Mouse (Mus musculus) hindbrain, embryonic 12.5 days (tissue): ENCODE measurements around the gene Hist1h4a. TPM values are rescaled to one million over a fixed set of nuclear protein-coding genes. Genes with fewer than 3 reads are reported as not detected.
"Not testable (repeated sequence)": the region's sequence is repeated elsewhere in the genome, so short reads cannot be mapped to it uniquely, and the experiment has no call there.

Experiments used
- ATAC-seq: fragments of 200-750 bp; cut with Nextera tagmentation; 2 replicates; pipeline ENCODE4 v1.8.0; 2017; ENCODE audit warnings: moderate TSS enrichment; ENCODE audit not compliant: low FRiP score
- H3K27ac ChIP-seq: fragments of 300-500 bp; sonication (generic); 2 replicates; pipeline ENCODE4 v1.5.1; 2016; ENCODE audit warnings: mild to moderate bottlenecking
- H3K27me3 ChIP-seq: fragments of 300-500 bp; sonication (generic); 2 replicates; pipeline ENCODE4 v1.6.1; 2016; ENCODE audit warnings: mild to moderate bottlenecking
- H3K36me3 ChIP-seq: fragments of 300-500 bp; sonication (generic); 2 replicates; pipeline ENCODE4 v1.6.1; 2016; ENCODE audit warnings: mild to moderate bottlenecking
- H3K4me1 ChIP-seq: fragments of 300-500 bp; sonication (generic); 2 replicates; pipeline ENCODE4 v1.6.1; 2016
- H3K4me2 ChIP-seq: fragments of 300-500 bp; sonication (generic); replicated peaks from 2 replicates; pipeline ENCODE4 v1.6.1; 2016; ENCODE audit warnings: mild to moderate bottlenecking
- H3K4me3 ChIP-seq: fragments of 300-500 bp; sonication (generic); 2 replicates; pipeline ENCODE4 v1.5.1; 2016; ENCODE audit warnings: mild to moderate bottlenecking
- H3K9ac ChIP-seq: fragments of 300-500 bp; sonication (generic); 2 replicates; pipeline ENCODE4 v1.6.1; 2016; ENCODE audit warnings: mild to moderate bottlenecking, moderate library complexity
- H3K9me3 ChIP-seq: fragments of 300-500 bp; sonication (generic); replicated peaks from 2 replicates; pipeline ENCODE4 v1.6.1; 2016; ENCODE audit warnings: mild to moderate bottlenecking
- WGBS: fragments of 180-500 bp; shearing (Covaris S2); methylation state at CpG from one replicate; pipeline ENCODE4 v1.1.7; 2016; 5-methylcytosine and 5-hydroxymethylcytosine counted together
- polyA plus RNA-seq: library from polyadenylated mRNA; unstranded; fragments of >200 nt; fragmentation: Nextera tagmentation; extraction: Ambion mirVana; gene quantifications from 2 replicates; pipeline ENCODE4 v1.2.1, GENCODE M21; 2016

Hist1h4a gene
- polyA plus RNA-seq, 1 experiment from 2014 or later, result 0.72 TPM

GRCm38 (mm10) chr13:23764324-23765171 lies 3.5 kb upstream of the Hist1h4a start:
- Histone ChIP-seq H3K4me2 (peak overlapping the region; percentile 88), H3K4me1 (peaks cover 23% of the 10 kb centered on the region), H3K4me3 (peak overlapping the region; percentile 54), H3K27ac (peak overlapping the region; percentile 89; the same call in 1 of the 2 replicates), H3K27me3 (no peaks in the 10 kb centered on the region), H3K9ac (peak overlapping the region; percentile 67), H3K9me3 (no peaks in the 10 kb centered on the region), H3K36me3 (no peaks in the 10 kb centered on the region)
- WGBS, result 30% methylated on average over 12 of the region's 12 CpGs
- ATAC-seq, result no peak

GRCm38 (mm10) chr13:23763586-23764323 lies 2.7 kb upstream of the Hist1h4a start, which contains the start of gene Hist1h1a:
Gene Hist1h1a, plus strand, starts transcription at chr13:23763666.
- Histone ChIP-seq H3K27me3 (no peaks in the 10 kb centered on the region), H3K4me3 (peak within 1 kb of the TSS; percentile 54), H3K9ac (peak within 1 kb of the TSS; percentile 67), H3K27ac (peak within 1 kb of the TSS; percentile 89), H3K9me3 (no peaks in the 10 kb centered on the region), H3K4me2 (peak within 1 kb of the TSS; percentile 88), H3K4me1 (peaks cover 23% of the 10 kb centered on the region), H3K36me3 (no peaks in the 10 kb centered on the region)
- peak; percentile 57 for ATAC-seq
- WGBS, result 5% methylated on average over 34 of the region's 34 CpGs

GRCm38 (mm10) chr13:23763242-23763585 lies 2.2 kb upstream of the Hist1h4a start:
- Histone ChIP-seq H3K4me3 (peak overlapping the region; percentile 54), H3K9me3 (no peaks in the 10 kb centered on the region), H3K27me3 (no peaks in the 10 kb centered on the region), H3K9ac (peak overlapping the region; percentile 67; the same call in 1 of the 2 replicates), H3K4me1 (peaks cover 23% of the 10 kb centered on the region), H3K27ac (peak overlapping the region; percentile 89), H3K36me3 (no peaks in the 10 kb centered on the region), H3K4me2 (peak overlapping the region; percentile 88)
- 1% methylated on average over 10 of the region's 10 CpGs for WGBS
- no peak for ATAC-seq

- peak within 1 kb of the TSS; percentile 54 for H3K4me3 ChIP-seq
- WGBS, result under 1% methylated on average over 27 of the region's 52 CpGs
- H3K27me3 ChIP-seq, H3K9me3 ChIP-seq, H3K36me3 ChIP-seq: not testable (repeated sequence)
- H3K4me2 ChIP-seq, result peak within 1 kb of the TSS; percentile 88
- H3K4me1 ChIP-seq, result peaks cover 26% of the 10 kb centered on the region
- ATAC-seq, result peak; percentile 62
- peak within 1 kb of the TSS; percentile 67 for H3K9ac ChIP-seq
- peak within 1 kb of the TSS; percentile 89 for H3K27ac ChIP-seq
These were observed 1.1 kb upstream of the Hist1h4a start, which contains the start of gene Hist1h3a for GRCm38 (mm10) chr13:23761871-23762821. Gene Hist1h3a, minus strand, starts transcription at chr13:23762386.

- Histone ChIP-seq H3K4me2 (peak overlapping the region; percentile 88), H3K36me3 (no peaks in the 10 kb centered on the region), H3K9me3 (no peaks in the 10 kb centered on the region), H3K9ac (peak overlapping the region; percentile 57), H3K4me1 (peaks cover 28% of the 10 kb centered on the region), H3K27ac (peak overlapping the region; percentile 89), H3K4me3 (peak overlapping the region; percentile 40), H3K27me3 (no peaks in the 10 kb centered on the region)
- ATAC-seq, result peak; percentile 21
- 1% methylated on average over 23 of the region's 27 CpGs for WGBS
These were observed 624 bp downstream of the Hist1h4a start for GRCm38 (mm10) chr13:23760240-23760971.

GRCm38 (mm10) chr13:23759916-23760239 lies 1.2 kb downstream of the Hist1h4a start:
- Histone ChIP-seq H3K9me3 (no peaks in the 10 kb centered on the region), H3K9ac (0 out of 2 replicates have a peak overlapping the region, but pooled peaks have one; percentile 57), H3K4me3 (no peak overlapping the region), H3K4me2 (peak overlapping the region; percentile 88), H3K4me1 (peaks cover 28% of the 10 kb centered on the region), H3K27ac (0 out of 2 replicates have a peak overlapping the region, but pooled peaks have one; percentile 89), H3K27me3 (no peaks in the 10 kb centered on the region), H3K36me3 (no peaks in the 10 kb centered on the region)
- 69% methylated on average over 1 of the region's 1 CpGs for WGBS
- no peak for ATAC-seq

- ATAC-seq, result no peak
- H3K4me1 ChIP-seq, result peaks cover 25% of the 10 kb centered on the region
- no peak overlapping the region for H3K4me2 ChIP-seq
- H3K27me3 ChIP-seq, result no peaks in the 10 kb centered on the region
- H3K4me3 ChIP-seq, result no peak overlapping the region
- no peaks in the 10 kb centered on the region for H3K9me3 ChIP-seq
- no peak overlapping the region for H3K27ac ChIP-seq
- WGBS, result 60% methylated on average over 3 of the region's 3 CpGs
- H3K9ac ChIP-seq, result no peak overlapping the region
- no peaks in the 10 kb centered on the region for H3K36me3 ChIP-seq
These were observed 1.7 kb downstream of the Hist1h4a start for GRCm38 (mm10) chr13:23759251-23759771.

GRCm38 (mm10) chr13:23757921-23758320 lies 3.1 kb downstream of the Hist1h4a start:
- Histone ChIP-seq H3K9me3 (no peaks in the 10 kb centered on the region), H3K9ac (no peak overlapping the region), H3K4me2 (peak overlapping the region; percentile 57; the same call in 1 of the 2 replicates), H3K4me1 (peaks cover 16% of the 10 kb centered on the region), H3K27ac (no peak overlapping the region), H3K27me3 (no peaks in the 10 kb centered on the region), H3K36me3 (no peaks in the 10 kb centered on the region), H3K4me3 (no peak overlapping the region)
- no peak for ATAC-seq
- 52% methylated on average over 3 of the region's 3 CpGs for WGBS

GRCm38 (mm10) chr13:23757211-23757773 lies 3.7 kb downstream of the Hist1h4a start:
- Histone ChIP-seq H3K36me3 (no peaks in the 10 kb centered on the region), H3K4me3 (peak overlapping the region; percentile 36), H3K9ac (peak overlapping the region; percentile 54), H3K27ac (peak overlapping the region; percentile 85), H3K9me3 (no peaks in the 10 kb centered on the region), H3K27me3 (no peaks in the 10 kb centered on the region), H3K4me1 (peaks cover 16% of the 10 kb centered on the region), H3K4me2 (peak overlapping the region; percentile 57)
- WGBS, result 1% methylated on average over 17 of the region's 23 CpGs
- ATAC-seq, result no peak; the same call in 1 of the 2 replicates

- peak within 1 kb of the TSS; percentile 54 for H3K9ac ChIP-seq
- no peaks in the 10 kb centered on the region for H3K27me3 ChIP-seq
- WGBS, result under 1% methylated on average over 19 of the region's 22 CpGs
- peak; percentile 74 for ATAC-seq
- no peaks in the 10 kb centered on the region for H3K36me3 ChIP-seq
- H3K4me3 ChIP-seq, result peak within 1 kb of the TSS; percentile 36
- no peaks in the 10 kb centered on the region for H3K9me3 ChIP-seq
- peak within 1 kb of the TSS; percentile 85 for H3K27ac ChIP-seq
- H3K4me1 ChIP-seq, result peaks cover 16% of the 10 kb centered on the region
- peak within 1 kb of the TSS; percentile 57 for H3K4me2 ChIP-seq
These were observed 4.2 kb downstream of the Hist1h4a start, which contains the start of gene Hist1h4b for GRCm38 (mm10) chr13:23756790-23757189. Gene Hist1h4b, plus strand, starts transcription at chr13:23757013.
